ENCODE assay signal across 10 mouse cellular contexts in genomic region chr12:101974571-101974970, GRCm38 (mm10). TPM values are rescaled to one million over a fixed set of nuclear protein-coding genes. Genes with fewer than 3 reads are reported as not detected.
A peak's percentile ranks its signal among the peaks of the same experiment; 100 is the strongest.
DNase-seq lines count a peak whose midpoint lies in the region; ATAC-seq and TF ChIP-seq lines count a peak whose summit lies in the region.
"Had no signal": no experiment of that assay in that cellular context is flagged by ENCODE, and none has a peak within 500 bp of the region (broad histone marks: within the 10 kb centered on the region; RNA-seq: fewer than 3 reads in every experiment).

No protein-coding gene starts in this region.

- no peak for TF ChIP-seq EP300 in liver, embryonic 14.5 days (IDR thresholded peaks at IDR 0.05; ENCODE audit: low read depth)

- H3K9me3 ChIP-seq in erythroblast, embryonic 14.5 days (ENCODE audit: control insufficient read depth, low read length), result no peaks in the 10 kb centered on the region
- H3K9me3 ChIP-seq in forebrain, embryonic 13.5 days (replicated peaks), result no peaks in the 10 kb centered on the region
- H3K9me3 ChIP-seq in liver, embryonic 14.5 days (ENCODE audit: control insufficient read depth, low read length), result no peaks in the 10 kb centered on the region

- ATAC-seq in erythroblast, adult 5-6 weeks (replicated peaks; ENCODE audit: low FRiP score, poor library complexity, severe bottlenecking), result no peak
- no peak for ATAC-seq in forebrain, embryonic 13.5 days
- ATAC-seq in liver, embryonic 14.5 days (ENCODE audit: insufficient read depth), result no peak

- peak overlapping the region; percentile 100 for H3K4me3 ChIP-seq in erythroblast, embryonic 14.5 days (replicated peaks)
- peak overlapping the region; percentile 92 for H3K4me3 ChIP-seq in forebrain, embryonic 13.5 days
- H3K4me3 ChIP-seq in liver, embryonic 14.5 days (ENCODE audit: insufficient read depth in 1 of 2, low read depth in 2 of 2, low read length in 2 of 2), result peak overlapping the region; percentile 91 to 94

- 4% methylated on average over 1 of the region's 1 CpGs for WGBS in forebrain, embryonic 13.5 days
- 4% methylated on average over 1 of the region's 1 CpGs for WGBS in liver, embryonic 14.5 days (ENCODE audit: insufficient replicate concordance)

- peak overlapping the region; percentile 79 for H3K4me2 ChIP-seq in forebrain, embryonic 13.5 days
- H3K4me2 ChIP-seq in liver, embryonic 14.5 days (ENCODE audit: low read depth), result peak overlapping the region; percentile 95

- peak overlapping the region; percentile 93 for H3K9ac ChIP-seq in forebrain, embryonic 13.5 days
- H3K9ac ChIP-seq in liver, embryonic 14.5 days (replicated peaks), result peak overlapping the region; percentile 94

- H3K27me3 ChIP-seq in erythroblast, embryonic 14.5 days (ENCODE audit: control insufficient read depth), result no peaks in the 10 kb centered on the region
- H3K27me3 ChIP-seq in forebrain, embryonic 13.5 days, result no peaks in the 10 kb centered on the region
- H3K27me3 ChIP-seq in liver, embryonic 14.5 days (ENCODE audit: control insufficient read depth, insufficient read depth, low read length), result no peaks in the 10 kb centered on the region

- peaks cover 53% of the 10 kb centered on the region for H3K36me3 ChIP-seq in erythroblast, embryonic 14.5 days (ENCODE audit: control insufficient read depth)
- H3K36me3 ChIP-seq in forebrain, embryonic 13.5 days (ENCODE audit: poor library complexity, severe bottlenecking), result peaks cover 14% of the 10 kb centered on the region
- peaks cover under 1% of the 10 kb centered on the region for H3K36me3 ChIP-seq in liver, embryonic 14.5 days (replicated peaks; ENCODE audit: control insufficient read depth, insufficient read depth, low read depth)

- TF ChIP-seq CTCF in liver, embryonic 14.5 days (IDR thresholded peaks at IDR 0.05; ENCODE audit: low read depth), result no peak

- peaks cover 61% of the 10 kb centered on the region for H3K4me1 ChIP-seq in erythroblast, embryonic 14.5 days (ENCODE audit: control insufficient read depth)
- peaks cover 27% of the 10 kb centered on the region for H3K4me1 ChIP-seq in forebrain, embryonic 13.5 days
- H3K4me1 ChIP-seq in liver, embryonic 14.5 days (replicated peaks; ENCODE audit: control insufficient read depth in 2 of 2, insufficient read depth in 2 of 2, low read length in 1 of 2), result peaks cover 20 to 30% of the 10 kb centered on the region in 2 experiments

- DNase-seq in 3T3-L1 (ENCODE audit: low read depth, low spot score), result peak; percentile 14
- no peak for DNase-seq in liver, embryonic 14.5 days (ENCODE audit: low read depth in 3 of 3, low spot score in 3 of 3)
- DNase-seq in adrenal gland, adult 18-20 months (ENCODE audit: low spot score in 2 of 2), result no peak
- no peak for DNase-seq in adrenal gland, postnatal 10 days
- DNase-seq in Muller cell, postnatal 12 days (ENCODE audit: inconsistent ontology term), result no peak
- DNase-seq: lung, postnatal 10 days; thymus, postnatal 14 days had no signal

- 0 out of 2 replicates have a peak overlapping the region, but pooled peaks have one; percentile 88 for H3K27ac ChIP-seq in forebrain, embryonic 13.5 days
- H3K27ac ChIP-seq in liver, embryonic 14.5 days, result peak overlapping the region; percentile 76

RNA-seq across cellular contexts. Expression of gene Cpsf2, which starts 1.2 kb away (rescaled TPM):
- 0.39 and 0.41 TPM in 2 replicates for polyA plus RNA-seq in erythroblast, embryonic 14.5 days (2012)
- 9.0 and 12.1 TPM in 2 replicates for total RNA-seq in erythroblast, adult 5-6 weeks (2015; ENCODE audit: low replicate concordance)
- total RNA-seq in erythroblast, adult 5-6 weeks (2017; ENCODE audit: low replicate concordance), result 15.7 and 25.2 TPM in 2 replicates
- 35.9 and 37.9 TPM in 2 replicates for polyA plus RNA-seq in forebrain, embryonic 13.5 days (2015; fragmentation: Nextera tagmentation; extraction: Ambion mirVana)
- 6.3 and 10.1 TPM in 2 replicates for polyA plus RNA-seq in liver, embryonic 14.5 days (2012; rRNA removed)
- 21.1 and 23.2 TPM in 2 replicates for polyA plus RNA-seq in liver, embryonic 14.5 days (2014; fragmentation: Nextera tagmentation; extraction: Ambion mirVana)
- 10 to 100 TPM; 25.3 to 36.3 TPM for total RNA-seq in adrenal gland, adult 18-20 months (2021)
- 10 to 100 TPM; 27.3 to 28.0 TPM for total RNA-seq in adrenal gland, postnatal 10 days (2021)

RNA-seq across cellular contexts. Expression of gene Atxn3, which starts 16.5 kb away (rescaled TPM):
- polyA plus RNA-seq in erythroblast, embryonic 14.5 days (2012), result 0.05 and 0.06 TPM in 2 replicates
- total RNA-seq in erythroblast, adult 5-6 weeks (2015; ENCODE audit: low replicate concordance), result 11.0 and 14.4 TPM in 2 replicates
- 28.5 and 29.1 TPM in 2 replicates for total RNA-seq in erythroblast, adult 5-6 weeks (2017; ENCODE audit: low replicate concordance)
- 13.9 and 14.8 TPM in 2 replicates for polyA plus RNA-seq in forebrain, embryonic 13.5 days (2015; fragmentation: Nextera tagmentation; extraction: Ambion mirVana)
- polyA plus RNA-seq in liver, embryonic 14.5 days (2012; rRNA removed), result 3.8 and 5.5 TPM in 2 replicates
- polyA plus RNA-seq in liver, embryonic 14.5 days (2014; fragmentation: Nextera tagmentation; extraction: Ambion mirVana), result 9.9 and 11.1 TPM in 2 replicates
- 10 to 100 TPM; 15.1 to 18.4 TPM for total RNA-seq in adrenal gland, adult 18-20 months (2021)
- 10 to 100 TPM; 16.4 to 17.2 TPM for total RNA-seq in adrenal gland, postnatal 10 days (2021)
